Mouse (Mus musculus): ENCODE results near the gene Trim71. TPM values are rescaled to one million over a fixed set of nuclear protein-coding genes. Genes with fewer than 3 reads are reported as not detected.

Trim71 gene
- total and polyA plus RNA-seq, 2 experiments from 2014 or later, result under 0.01 TPM; not detected in 1

- H3K4me1 ChIP-seq (ENCODE audit: control insufficient read depth, insufficient read depth), result no peaks in the 10 kb centered on the region
- H3K4me3 ChIP-seq (ENCODE audit: low read depth, low read length), result no peak overlapping the region
- no peak for TF ChIP-seq EP300 (IDR thresholded peaks at IDR 0.05; ENCODE audit: low read depth)
- TF ChIP-seq CTCF (IDR thresholded peaks at IDR 0.05; ENCODE audit: low read depth), result no peak
- WGBS, result 86% methylated on average over 9 of the region's 9 CpGs
- no peak overlapping the region for H3K9ac ChIP-seq (replicated peaks; ENCODE audit: low read depth, low read length)
- peaks cover 6% of the 10 kb centered on the region; the same call in 1 of the 2 replicates for H3K36me3 ChIP-seq (replicated peaks; ENCODE audit: control insufficient read depth, insufficient read depth, low read length)
- no peak overlapping the region for H3K4me2 ChIP-seq (ENCODE audit: low read depth, low read length)
- no peak overlapping the region for H3K27ac ChIP-seq (ENCODE audit: low read depth)
- DNase-seq (ENCODE audit: low spot score), result no peak
- H3K27me3 ChIP-seq (ENCODE audit: control insufficient read depth, insufficient read depth, low read length), result no peaks in the 10 kb centered on the region
- no peak for ATAC-seq (ENCODE audit: insufficient read depth, low read depth)
- H3K9me3 ChIP-seq (replicated peaks; ENCODE audit: control insufficient read depth, low read length), result no peaks in the 10 kb centered on the region
Measured at GRCm38 (mm10) chr9:114477019-114477418, 87.2 kb downstream of the Trim71 start.

- 75% methylated on average over 7 of the region's 7 CpGs for WGBS
- H3K27ac ChIP-seq (ENCODE audit: low read depth), result no peak overlapping the region
- no peaks in the 10 kb centered on the region for H3K27me3 ChIP-seq (ENCODE audit: control insufficient read depth, insufficient read depth, low read length)
- no peak for ATAC-seq (ENCODE audit: insufficient read depth, low read depth)
- H3K4me3 ChIP-seq (ENCODE audit: low read depth, low read length), result no peak overlapping the region
- TF ChIP-seq CTCF (IDR thresholded peaks at IDR 0.05; ENCODE audit: low read depth), result no peak
- TF ChIP-seq EP300 (IDR thresholded peaks at IDR 0.05; ENCODE audit: low read depth), result no peak
- no peaks in the 10 kb centered on the region for H3K4me1 ChIP-seq (ENCODE audit: control insufficient read depth, insufficient read depth)
- DNase-seq (ENCODE audit: low spot score), result no peak
- peaks cover 14% of the 10 kb centered on the region; the same call in 1 of the 2 replicates for H3K36me3 ChIP-seq (replicated peaks; ENCODE audit: control insufficient read depth, insufficient read depth, low read length)
- H3K9ac ChIP-seq (replicated peaks; ENCODE audit: low read depth, low read length), result no peak overlapping the region
- H3K9me3 ChIP-seq (replicated peaks; ENCODE audit: control insufficient read depth, low read length), result no peaks in the 10 kb centered on the region
- no peak overlapping the region for H3K4me2 ChIP-seq (ENCODE audit: low read depth, low read length)
Measured at GRCm38 (mm10) chr9:114471892-114472291, 92.3 kb downstream of the Trim71 start.

- H3K4me3 ChIP-seq (ENCODE audit: low read depth, low read length), result no peak overlapping the region
- no peak overlapping the region for H3K27ac ChIP-seq (ENCODE audit: low read depth)
- no peak overlapping the region for H3K9ac ChIP-seq (replicated peaks; ENCODE audit: low read depth, low read length)
- ATAC-seq (ENCODE audit: insufficient read depth, low read depth) (no peak), DNase-seq (ENCODE audit: low spot score) (no peak)
- H3K27me3 ChIP-seq (ENCODE audit: control insufficient read depth, insufficient read depth, low read length), result no peaks in the 10 kb centered on the region
- TF ChIP-seq EP300 (IDR thresholded peaks at IDR 0.05; ENCODE audit: low read depth) (no peak), CTCF (IDR thresholded peaks at IDR 0.05; ENCODE audit: low read depth) (no peak)
- peaks cover 30% of the 10 kb centered on the region for H3K36me3 ChIP-seq (replicated peaks; ENCODE audit: control insufficient read depth, insufficient read depth, low read length)
- no peaks in the 10 kb centered on the region for H3K4me1 ChIP-seq (ENCODE audit: control insufficient read depth, insufficient read depth)
- no peak overlapping the region for H3K4me2 ChIP-seq (ENCODE audit: low read depth, low read length)
- H3K9me3 ChIP-seq (replicated peaks; ENCODE audit: control insufficient read depth, low read length), result no peaks in the 10 kb centered on the region
- WGBS, result 95% methylated on average over 4 of the region's 4 CpGs
Measured at GRCm38 (mm10) chr9:114468701-114469100, 95.5 kb downstream of the Trim71 start.

GRCm38 (mm10) chr9:114468217-114468616 is 96.0 kb downstream of the Trim71 start:
- TF ChIP-seq EP300 (IDR thresholded peaks at IDR 0.05; ENCODE audit: low read depth) (no peak), CTCF (IDR thresholded peaks at IDR 0.05; ENCODE audit: low read depth) (no peak)
- Histone ChIP-seq H3K4me2 (ENCODE audit: low read depth, low read length) (no peak overlapping the region), H3K27me3 (ENCODE audit: control insufficient read depth, insufficient read depth, low read length) (no peaks in the 10 kb centered on the region), H3K4me1 (ENCODE audit: control insufficient read depth, insufficient read depth) (no peaks in the 10 kb centered on the region), H3K9me3 (replicated peaks; ENCODE audit: control insufficient read depth, low read length) (no peaks in the 10 kb centered on the region), H3K27ac (ENCODE audit: low read depth) (no peak overlapping the region), H3K4me3 (ENCODE audit: low read depth, low read length) (no peak overlapping the region), H3K36me3 (replicated peaks; ENCODE audit: control insufficient read depth, insufficient read depth, low read length) (peaks cover 32% of the 10 kb centered on the region), H3K9ac (replicated peaks; ENCODE audit: low read depth, low read length) (no peak overlapping the region)
- ATAC-seq (ENCODE audit: insufficient read depth, low read depth) (no peak), DNase-seq (ENCODE audit: low spot score) (no peak)
- WGBS, result 68% methylated on average over 5 of the region's 5 CpGs

- no peak for DNase-seq (ENCODE audit: low spot score)
- no peak overlapping the region for H3K27ac ChIP-seq (ENCODE audit: low read depth)
- no peak overlapping the region for H3K4me2 ChIP-seq (ENCODE audit: low read depth, low read length)
- H3K9me3 ChIP-seq (replicated peaks; ENCODE audit: control insufficient read depth, low read length), result no peaks in the 10 kb centered on the region
- no peaks in the 10 kb centered on the region for H3K27me3 ChIP-seq (ENCODE audit: control insufficient read depth, insufficient read depth, low read length)
- TF ChIP-seq EP300 (IDR thresholded peaks at IDR 0.05; ENCODE audit: low read depth), result no peak
- no peak for TF ChIP-seq CTCF (IDR thresholded peaks at IDR 0.05; ENCODE audit: low read depth)
- WGBS, result 63% methylated on average over 7 of the region's 7 CpGs
- no peak overlapping the region for H3K4me3 ChIP-seq (ENCODE audit: low read depth, low read length)
- H3K9ac ChIP-seq (replicated peaks; ENCODE audit: low read depth, low read length), result no peak overlapping the region
- H3K36me3 ChIP-seq (replicated peaks; ENCODE audit: control insufficient read depth, insufficient read depth, low read length), result peaks cover 37% of the 10 kb centered on the region
- no peaks in the 10 kb centered on the region for H3K4me1 ChIP-seq (ENCODE audit: control insufficient read depth, insufficient read depth)
- ATAC-seq (ENCODE audit: insufficient read depth, low read depth), result no peak
Measured at GRCm38 (mm10) chr9:114466871-114467270, 97.3 kb downstream of the Trim71 start.

- H3K9ac ChIP-seq (replicated peaks; ENCODE audit: low read depth, low read length), result no peak overlapping the region
- WGBS, result 64% methylated on average over 6 of the region's 6 CpGs
- H3K4me1 ChIP-seq (ENCODE audit: control insufficient read depth, insufficient read depth), result no peaks in the 10 kb centered on the region
- no peaks in the 10 kb centered on the region for H3K27me3 ChIP-seq (ENCODE audit: control insufficient read depth, insufficient read depth, low read length)
- TF ChIP-seq CTCF (IDR thresholded peaks at IDR 0.05; ENCODE audit: low read depth) (no peak), EP300 (IDR thresholded peaks at IDR 0.05; ENCODE audit: low read depth) (no peak)
- H3K4me3 ChIP-seq (ENCODE audit: low read depth, low read length), result no peak overlapping the region
- H3K27ac ChIP-seq (ENCODE audit: low read depth), result no peak overlapping the region
- peaks cover 48% of the 10 kb centered on the region for H3K36me3 ChIP-seq (replicated peaks; ENCODE audit: control insufficient read depth, insufficient read depth, low read length)
- no peak for DNase-seq (ENCODE audit: low spot score)
- H3K9me3 ChIP-seq (replicated peaks; ENCODE audit: control insufficient read depth, low read length), result no peaks in the 10 kb centered on the region
- ATAC-seq (ENCODE audit: insufficient read depth, low read depth), result no peak
- no peak overlapping the region for H3K4me2 ChIP-seq (ENCODE audit: low read depth, low read length)
Measured at GRCm38 (mm10) chr9:114465442-114465841, 98.7 kb downstream of the Trim71 start.
